Mouse (Mus musculus): ENCODE data around the gene Map7.

Gene Map7

GRCm38 (mm10) chr10:20236241-20236640 lies 88.0 kb downstream of the Map7 start:
- DNase-seq, result no peak

GRCm38 (mm10) chr10:20238281-20238680 lies 90.0 kb downstream of the Map7 start:
- DNase-seq, result no peak

GRCm38 (mm10) chr10:20240858-20241257 lies 92.6 kb downstream of the Map7 start:
- no peak for DNase-seq

- no peak for DNase-seq
These were observed 95.0 kb downstream of the Map7 start for GRCm38 (mm10) chr10:20243321-20243720.

GRCm38 (mm10) chr10:20245082-20245481 lies 96.8 kb downstream of the Map7 start:
- DNase-seq, result no peak

- DNase-seq, result no peak
These were observed 100.8 kb downstream of the Map7 start for GRCm38 (mm10) chr10:20249091-20249490.

GRCm38 (mm10) chr10:20255579-20255978 lies 107.3 kb downstream of the Map7 start:
- DNase-seq, result no peak

GRCm38 (mm10) chr10:20257054-20257643 lies 108.9 kb downstream of the Map7 start:
- DNase-seq, result no peak

GRCm38 (mm10) chr10:20257721-20258720 lies 109.8 kb downstream of the Map7 start:
- DNase-seq, result peak; percentile 23

- peak; percentile 25 for DNase-seq
These were observed 111.2 kb downstream of the Map7 start for GRCm38 (mm10) chr10:20259476-20259875.

GRCm38 (mm10) chr10:20262896-20263295 lies 114.6 kb downstream of the Map7 start:
- no peak for DNase-seq

- DNase-seq, result no peak
These were observed 116.2 kb downstream of the Map7 start for GRCm38 (mm10) chr10:20264479-20264878.

GRCm38 (mm10) chr10:20267032-20267431 lies 118.8 kb downstream of the Map7 start:
- no peak for DNase-seq

GRCm38 (mm10) chr10:20268945-20269344 lies 120.7 kb downstream of the Map7 start:
- DNase-seq, result no peak

- no peak for DNase-seq
These were observed 124.1 kb downstream of the Map7 start for GRCm38 (mm10) chr10:20272380-20272779.

GRCm38 (mm10) chr10:20273278-20273677 lies 125.0 kb downstream of the Map7 start:
- DNase-seq, result no peak

GRCm38 (mm10) chr10:20274022-20274421 lies 125.8 kb downstream of the Map7 start:
- DNase-seq, result no peak

- DNase-seq, result no peak
These were observed 133.2 kb downstream of the Map7 start for GRCm38 (mm10) chr10:20281456-20281855.

GRCm38 (mm10) chr10:20285289-20285975 lies 137.2 kb downstream of the Map7 start:
- DNase-seq, result no peak

GRCm38 (mm10) chr10:20285994-20286836 lies 137.9 kb downstream of the Map7 start:
- DNase-seq, result no peak

GRCm38 (mm10) chr10:20287369-20287768 lies 139.1 kb downstream of the Map7 start:
- DNase-seq, result no peak

GRCm38 (mm10) chr10:20290467-20290883 lies 142.2 kb downstream of the Map7 start:
- peak; percentile 93 for DNase-seq
